Mouse (Mus musculus) left cerebral cortex, postnatal 25 days (tissue): Measurements from ENCODE around the gene Fosb. TPM values are rescaled to one million over a fixed set of nuclear protein-coding genes. Genes with fewer than 3 reads are reported as not detected.
A peak's percentile ranks its signal among the peaks of the same experiment; 100 is the strongest.

Experiments
- DNase-seq, 2 experiments: peaks; one replicate each; pipeline ENCODE4 v3.0.0; 2022; ENCODE audit warnings: low spot score in 2 of 2, mixed read lengths in 1 of 2
- intact Hi-C: fragments of 180-260 bp; cut with DNase I; formaldehyde crosslinking; loops from one replicate; pipeline ENCODE4 v1.15.1; 2025
- total RNA-seq, 2 experiments: library from RNA; stranded (reverse); gene quantifications; 2 replicates each; pipeline ENCODE4 v1.2.3; 2021

Gene Fosb
- total RNA-seq, 2 experiments from 2014 or later, result 21.0 to 26.0 TPM

DNA sequence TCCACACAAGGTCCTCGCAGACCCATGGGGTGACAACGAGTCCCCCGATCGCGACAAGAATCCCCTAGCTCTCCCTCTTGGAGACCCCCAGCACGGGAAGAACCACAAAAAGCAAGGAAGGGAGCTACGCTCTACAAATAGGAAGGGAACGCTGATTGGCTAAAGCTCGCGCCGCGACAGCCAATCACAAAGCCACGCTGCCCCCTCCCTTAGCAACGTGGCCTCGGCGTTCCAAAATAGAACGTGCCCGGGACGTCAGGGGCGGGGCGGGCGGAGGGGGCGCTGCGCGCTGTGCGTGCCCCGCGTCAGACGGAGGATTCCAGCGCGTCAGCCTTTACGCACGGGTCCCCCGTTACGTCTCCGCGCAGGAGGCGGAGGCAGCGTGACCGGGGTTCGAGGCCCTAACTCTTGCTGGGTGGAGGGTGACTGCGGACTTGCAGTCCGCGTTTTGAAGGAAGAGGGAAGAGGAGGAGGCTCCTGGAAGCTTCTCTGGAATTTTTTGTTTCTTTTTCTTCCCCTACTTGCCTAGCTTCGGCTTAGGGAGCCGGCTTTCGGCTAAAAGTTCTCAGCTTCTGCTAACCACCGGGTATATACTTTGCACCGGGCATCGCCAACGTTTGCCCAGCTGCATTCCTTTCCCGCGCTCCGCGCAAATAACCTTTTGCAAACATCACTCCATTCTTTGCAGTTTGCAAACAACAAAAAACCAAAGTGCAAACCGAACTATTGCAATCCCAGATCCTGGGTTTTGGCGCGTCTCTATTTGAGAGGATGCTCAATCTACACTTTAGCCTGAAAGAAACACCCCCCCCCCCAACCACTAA lies 1.2 kb downstream of the Fosb start:
- intact Hi-C loops, result no loop called here
- DNase-seq, result peak; percentile 97 to 98

- intact Hi-C loops, result no loop called here
- peak; percentile 69 to 87 for DNase-seq
Measured at GRCm38 (mm10) chr7:19307739-19308453, 2.0 kb downstream of the Fosb start.

DNA sequence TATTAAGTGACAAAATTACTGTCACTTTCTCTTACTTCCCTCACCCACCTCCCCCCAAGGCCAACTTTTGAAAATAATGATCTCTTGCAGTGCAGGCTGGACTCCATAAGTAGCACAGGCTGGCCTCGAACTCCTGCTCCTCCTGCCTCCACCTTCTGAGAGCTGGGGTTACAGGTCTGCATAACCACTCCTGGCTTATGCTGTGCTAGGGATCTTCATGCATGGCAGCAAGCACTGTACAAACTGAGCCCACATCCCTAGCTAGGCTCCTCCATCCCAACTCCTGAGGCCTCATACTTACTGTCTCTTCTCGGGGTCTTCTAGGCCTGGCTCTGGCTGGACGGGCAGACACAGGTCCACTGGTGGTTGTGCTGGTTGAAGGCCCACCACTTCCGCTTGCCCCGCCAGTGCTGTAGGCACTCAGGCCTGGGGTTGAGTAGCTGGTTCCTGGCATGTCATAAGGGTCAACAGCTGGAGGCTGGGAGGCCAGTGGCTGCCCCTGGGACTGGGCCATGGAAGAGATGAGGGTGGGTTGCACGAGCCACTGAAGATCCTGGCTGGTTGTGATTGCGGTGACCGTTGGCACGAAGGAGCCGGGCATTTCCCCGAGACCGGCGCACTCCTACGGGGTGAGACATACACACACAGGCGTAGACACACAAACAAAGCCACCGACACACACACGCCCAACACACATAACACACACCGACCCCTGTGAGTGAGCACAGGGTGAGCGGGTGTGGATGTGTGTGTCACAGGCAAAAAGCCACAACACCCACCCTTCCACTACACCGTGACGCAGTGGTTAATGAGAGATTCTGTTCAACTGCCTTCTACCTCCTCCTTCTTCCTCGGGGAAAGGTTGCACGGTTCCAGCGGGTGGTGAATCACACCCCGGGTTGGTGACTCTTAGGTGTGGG lies 2.8 kb downstream of the Fosb start:
- intact Hi-C loops, result no loop called here

GRCm38 (mm10) chr7:19305796-19306765 lies 3.8 kb downstream of the Fosb start:
- DNase-seq, result no peak
- intact Hi-C loops, result no loop called here

More for the DNA sequence above, 2.8 kb downstream of the Fosb start:
- no peak for DNase-seq

- DNase-seq, result no peak
- intact Hi-C loops, result no loop called here
Measured at GRCm38 (mm10) chr7:19305413-19305735, 4.5 kb downstream of the Fosb start.

- no peak for DNase-seq
- intact Hi-C loops, result loop anchor here (5.0 kb wide), 1 partner anchor 127 kb away; the partner anchor contains the start of gene Eml2
Measured at GRCm38 (mm10) chr7:19304501-19305412, 5.1 kb downstream of the Fosb start.

- peak in 1 of 2 experiments; percentile 56 for DNase-seq
- intact Hi-C loops, result loop anchor here (5.0 kb wide), 1 partner anchor 126 kb away; the partner anchor contains the start of gene Eml2
Measured at GRCm38 (mm10) chr7:19303770-19304169, 6.1 kb downstream of the Fosb start.

- no peak for DNase-seq
- intact Hi-C loops, result loop anchor here (5.0 kb wide), 1 partner anchor 126 kb away; the partner anchor contains the start of gene Eml2
Measured at GRCm38 (mm10) chr7:19303046-19303305, 6.9 kb downstream of the Fosb start.

DNA sequence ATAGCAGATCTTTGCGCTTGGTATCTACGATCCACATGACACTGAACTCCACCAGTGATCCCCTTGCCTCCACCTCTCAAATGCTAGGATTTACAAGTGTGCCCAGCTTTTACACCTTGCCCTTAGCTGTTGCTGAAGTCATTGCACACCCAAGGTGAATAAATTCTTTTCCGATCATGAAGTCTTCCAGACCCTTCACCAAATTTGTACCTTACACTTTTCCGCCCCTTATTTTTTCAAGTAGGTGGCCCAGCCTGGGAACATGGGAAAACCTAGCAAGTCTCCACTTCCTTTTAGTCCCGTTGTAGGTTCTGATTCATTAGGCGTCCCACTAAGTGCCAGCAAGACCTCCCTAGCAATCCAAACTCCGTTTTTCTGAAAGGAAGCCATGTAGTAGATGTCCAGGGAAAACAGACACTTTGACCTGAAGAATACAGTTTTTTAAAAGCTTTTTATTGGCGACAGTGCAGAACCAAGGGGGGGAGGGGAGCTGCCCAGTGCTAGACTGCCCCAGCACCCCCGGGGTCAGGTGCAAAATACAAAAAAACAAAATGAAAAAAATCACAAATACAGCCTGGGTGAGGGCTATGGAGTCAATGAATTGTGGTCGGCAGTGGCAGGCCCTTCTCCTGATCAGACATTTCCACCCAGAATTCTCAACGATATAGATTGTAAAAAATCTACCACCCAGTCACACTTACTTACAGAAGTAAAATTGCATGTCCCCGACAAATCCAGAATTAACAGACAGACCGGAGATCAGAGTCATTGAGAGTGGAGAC lies 7.4 kb downstream of the Fosb start:
- DNase-seq, result no peak
- intact Hi-C loops, result loop anchor here (5.0 kb wide), 1 partner anchor 125 kb away; the partner anchor contains the start of gene Eml2

GRCm38 (mm10) chr7:19301461-19302263 lies 8.2 kb downstream of the Fosb start:
- intact Hi-C loops, result loop anchor here (5.0 kb wide), 1 partner anchor 124 kb away; the partner anchor contains the start of gene Eml2
- DNase-seq, result no peak

DNA sequence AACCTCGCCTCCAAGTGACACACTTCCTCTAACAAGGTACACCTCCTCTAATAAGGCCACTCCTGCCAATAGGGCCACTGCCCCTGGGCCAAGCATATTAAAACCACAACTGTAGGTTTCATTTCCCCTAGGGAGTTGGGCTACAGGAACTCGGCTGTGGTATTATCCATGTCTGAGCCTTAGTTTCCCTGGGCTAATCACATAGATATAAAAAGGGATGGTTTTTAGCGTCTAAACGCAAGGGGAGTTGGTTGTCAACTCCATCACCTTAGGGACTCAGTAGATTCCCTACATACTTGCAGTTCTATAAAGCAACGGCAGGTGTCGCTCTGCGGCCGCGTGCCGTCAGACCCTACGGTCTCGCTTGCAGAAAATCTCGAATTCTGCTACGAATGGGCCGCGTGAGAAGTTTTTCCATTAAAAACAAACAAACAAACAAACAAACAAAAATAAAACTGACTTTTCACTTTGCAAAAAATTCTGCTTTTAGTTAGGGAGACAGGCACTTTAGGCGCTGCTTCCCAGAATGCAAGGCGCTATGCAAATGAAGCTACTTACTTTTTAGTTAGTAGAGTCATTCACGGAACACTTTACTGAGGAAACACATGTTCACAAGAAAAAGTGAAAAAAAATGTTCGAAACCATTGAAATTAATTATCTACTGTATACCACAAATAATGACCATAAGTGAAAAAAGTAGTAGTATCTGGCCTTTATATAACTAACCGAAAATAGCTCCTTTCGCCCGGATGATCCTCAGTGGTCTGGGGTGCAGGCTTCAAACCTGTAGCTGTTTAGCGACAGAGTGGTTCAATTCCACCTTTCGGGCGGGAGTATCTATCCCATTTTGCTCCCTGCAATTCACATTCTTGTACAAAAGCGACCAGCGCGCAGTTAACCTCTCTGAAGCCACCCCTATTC lies 9.1 kb downstream of the Fosb start:
- peak; percentile 81 to 87 for DNase-seq
- intact Hi-C loops, result loop anchor here (1.0 to 5.0 kb wide), 2 partner anchors 43 to 123 kb away; partner anchors contain the start of gene Eml2

DNA sequence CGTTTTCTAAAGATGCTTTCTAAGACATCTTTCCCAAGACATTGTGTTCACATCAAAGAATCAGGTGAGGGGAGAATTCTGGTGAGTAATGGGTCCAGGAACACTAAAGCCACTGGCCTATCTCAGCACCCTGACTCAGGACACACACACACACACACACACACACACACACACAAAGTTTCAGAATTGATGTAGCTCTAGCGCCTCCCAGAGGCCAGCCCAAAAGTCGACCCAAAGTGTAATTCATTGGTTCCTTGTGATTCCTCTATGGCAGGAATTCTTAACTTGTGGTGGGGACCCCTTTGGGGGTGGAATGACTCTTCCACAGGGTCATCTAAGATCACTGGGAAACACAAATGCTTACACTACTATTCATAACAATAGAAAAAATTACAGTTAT lies 10.7 kb downstream of the Fosb start:
- peak in 1 of 2 experiments; percentile 52 for DNase-seq
- intact Hi-C loops, result no loop called here

DNA sequence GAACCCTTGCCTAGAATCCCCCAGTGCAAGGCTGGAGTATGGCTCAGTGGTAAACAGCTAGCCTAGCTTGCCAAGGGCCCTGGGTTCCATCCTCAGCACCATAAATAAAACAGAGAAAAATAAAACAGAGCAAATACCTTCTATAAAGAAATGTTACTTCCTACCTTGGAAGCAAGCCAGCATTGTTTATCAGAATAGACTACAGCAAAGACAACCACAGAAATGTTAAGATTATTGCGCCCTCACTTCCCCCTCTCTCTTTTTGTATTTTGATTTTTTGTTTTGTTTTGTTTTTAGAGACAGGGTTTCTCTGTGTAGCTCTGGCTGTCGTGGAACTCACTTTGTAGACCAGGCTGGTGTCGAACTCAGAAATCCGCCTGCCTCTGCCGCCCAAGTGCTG lies 12.1 kb downstream of the Fosb start:
- intact Hi-C loops, result loop anchor here (2.0 kb wide), 1 partner anchor 59 kb away; no protein-coding TSS in a partner anchor
- no peak for DNase-seq

- intact Hi-C loops, result loop anchor here (2.0 kb wide), 1 partner anchor 58 kb away; no protein-coding TSS in a partner anchor
- DNase-seq, result no peak
Measured at GRCm38 (mm10) chr7:19297034-19297433, 12.8 kb downstream of the Fosb start.
